Mouse (Mus musculus): ENCODE measurements around the gene Spen. TPM values are rescaled to one million over a fixed set of nuclear protein-coding genes. Genes with fewer than 3 reads are reported as not detected.
"Not testable (repeated sequence)": the region's sequence is repeated elsewhere in the genome, so short reads cannot be mapped to it uniquely, and the experiment has no call there.

Gene Spen
- polyA plus RNA-seq, 1 experiment = 101 TPM

DNA sequence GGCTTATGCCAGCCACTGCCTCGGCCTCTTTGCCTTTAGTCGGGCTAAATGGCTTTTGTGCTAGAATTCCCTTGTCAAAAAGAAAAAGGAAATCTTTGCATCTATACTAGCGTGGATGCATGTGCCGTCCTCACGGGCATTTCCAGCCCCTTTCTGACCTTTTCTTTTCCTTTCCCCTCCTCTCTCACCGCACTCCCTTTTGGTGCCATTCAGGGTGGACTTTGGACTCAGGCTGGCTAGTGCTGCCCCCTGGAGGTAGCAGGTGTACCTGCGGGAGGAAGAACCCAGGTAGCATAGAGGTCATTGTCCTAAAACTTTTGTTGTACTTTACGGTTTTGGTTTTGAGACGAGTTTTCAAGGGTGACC is 21.5 kb upstream of the Spen start:
- peak overlapping the region; percentile 95 for H3K4me3 ChIP-seq (replicated peaks)
- peaks cover 38% of the 10 kb centered on the region for H3K4me1 ChIP-seq
- peaks cover 2% of the 10 kb centered on the region for H3K36me3 ChIP-seq (replicated peaks; ENCODE audit: low read length)
- 0 out of 2 replicates have a peak, but pooled peaks cover 3% of the 10 kb centered on the region for H3K9me3 ChIP-seq
- H3K27me3 ChIP-seq (replicated peaks) = peaks cover 3% of the 10 kb centered on the region
- TF ChIP-seq FLI1 (IDR thresholded peaks at IDR 0.05; ENCODE audit: low read length) (no peak), GATA1 (IDR thresholded peaks at IDR 0.05; ENCODE audit: borderline replicate concordance, low read length) (no peak)

DNA sequence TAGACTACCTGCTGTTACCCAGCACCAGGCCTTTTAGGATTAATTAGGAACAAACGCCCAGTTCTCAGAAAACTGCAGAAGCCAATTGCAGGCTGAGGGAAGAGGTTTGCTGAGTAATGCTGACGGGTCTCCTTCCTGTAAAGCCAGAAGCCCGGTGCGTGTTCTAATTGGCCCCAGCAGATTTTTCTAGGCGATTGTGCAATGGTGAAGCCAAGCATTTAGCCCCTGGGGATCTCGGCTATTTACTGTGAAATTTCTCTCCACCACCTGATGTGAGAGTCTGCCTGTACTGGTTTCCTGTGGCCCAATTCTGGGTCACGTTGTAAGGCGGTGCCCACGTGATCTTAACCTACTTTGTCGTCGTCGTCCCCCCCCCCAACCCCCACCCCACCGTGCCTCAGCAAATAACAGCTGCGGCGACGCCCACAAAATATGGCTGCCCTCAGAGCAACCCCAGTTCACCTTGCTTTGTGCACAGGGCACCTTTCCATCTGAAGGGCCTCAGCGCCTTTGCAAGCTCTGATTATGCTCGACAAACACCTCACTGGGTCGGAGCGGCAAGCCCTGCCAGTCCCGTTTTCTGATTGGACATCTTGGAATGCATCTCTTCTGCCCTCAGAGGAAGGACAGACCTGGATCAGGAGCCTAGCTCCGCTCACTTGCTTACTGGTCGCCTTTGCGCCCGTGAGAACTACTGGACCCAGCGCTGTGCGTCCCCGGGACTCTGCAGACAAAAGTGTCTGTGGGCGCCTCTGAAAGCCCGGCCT is 20.9 kb upstream of the Spen start:
- peaks cover 2% of the 10 kb centered on the region for H3K36me3 ChIP-seq (replicated peaks; ENCODE audit: low read length)
- TF ChIP-seq GATA1 (IDR thresholded peaks at IDR 0.05; ENCODE audit: borderline replicate concordance, low read length) (no peak), FLI1 (IDR thresholded peaks at IDR 0.05; ENCODE audit: low read length) (no peak)
- H3K27me3 ChIP-seq (replicated peaks) = peaks cover 3% of the 10 kb centered on the region
- 0 out of 2 replicates have a peak, but pooled peaks cover 3% of the 10 kb centered on the region for H3K9me3 ChIP-seq
- H3K4me1 ChIP-seq = peaks cover 40% of the 10 kb centered on the region
- peak overlapping the region; percentile 95 for H3K4me3 ChIP-seq (replicated peaks)

DNA sequence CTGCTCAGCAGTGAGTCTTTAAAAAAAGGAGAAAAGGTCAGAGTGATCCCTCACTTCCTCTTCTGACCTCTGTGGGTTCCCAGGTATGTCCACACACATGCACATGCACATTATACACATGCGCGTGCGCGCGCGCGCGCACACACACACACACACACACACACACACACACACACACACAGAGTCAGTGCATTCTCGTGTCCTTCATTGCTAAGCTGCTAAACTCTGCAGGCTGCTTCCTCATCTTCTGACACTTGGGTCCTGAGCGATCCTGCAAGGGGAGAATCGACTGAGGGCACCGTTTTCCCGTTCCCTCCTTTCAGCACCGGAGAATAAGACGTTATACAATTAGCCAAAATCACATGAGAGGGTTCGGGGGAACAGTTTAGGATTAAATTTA is 20.3 kb upstream of the Spen start:
- peaks cover 3% of the 10 kb centered on the region for H3K27me3 ChIP-seq (replicated peaks)
- H3K4me1 ChIP-seq = peaks cover 40% of the 10 kb centered on the region
- no peak for TF ChIP-seq FLI1 (IDR thresholded peaks at IDR 0.05; ENCODE audit: low read length)
- peaks cover 2% of the 10 kb centered on the region for H3K36me3 ChIP-seq (replicated peaks; ENCODE audit: low read length)
- H3K4me3 ChIP-seq (replicated peaks) = peak overlapping the region; percentile 95
- 0 out of 2 replicates have a peak, but pooled peaks cover 3% of the 10 kb centered on the region for H3K9me3 ChIP-seq

DNA sequence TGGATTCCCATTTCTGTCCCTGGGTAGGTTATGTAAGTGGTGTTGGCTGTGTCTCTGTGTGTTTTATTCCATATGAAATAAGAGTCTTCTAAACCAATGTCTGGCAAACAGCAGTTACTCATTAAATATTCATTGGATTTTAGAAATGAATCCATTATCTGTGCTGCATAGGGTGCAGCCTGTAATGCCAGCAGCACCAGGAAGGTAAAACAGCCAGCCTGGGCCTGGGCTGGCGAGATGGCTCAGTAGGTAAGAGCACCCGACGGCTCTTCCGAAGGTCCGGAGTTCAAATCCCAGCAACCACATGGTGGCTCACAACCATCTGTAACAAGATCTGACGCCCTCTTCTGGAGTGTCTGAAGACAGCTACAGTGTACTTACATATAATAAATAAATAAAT is 17.8 kb upstream of the Spen start:
- not testable (repeated sequence) for H3K36me3 ChIP-seq (replicated peaks; ENCODE audit: low read length); H3K27me3 ChIP-seq (replicated peaks); H3K4me3 ChIP-seq (replicated peaks); H3K9me3 ChIP-seq
- H3K4me1 ChIP-seq = peaks cover 65% of the 10 kb centered on the region

DNA sequence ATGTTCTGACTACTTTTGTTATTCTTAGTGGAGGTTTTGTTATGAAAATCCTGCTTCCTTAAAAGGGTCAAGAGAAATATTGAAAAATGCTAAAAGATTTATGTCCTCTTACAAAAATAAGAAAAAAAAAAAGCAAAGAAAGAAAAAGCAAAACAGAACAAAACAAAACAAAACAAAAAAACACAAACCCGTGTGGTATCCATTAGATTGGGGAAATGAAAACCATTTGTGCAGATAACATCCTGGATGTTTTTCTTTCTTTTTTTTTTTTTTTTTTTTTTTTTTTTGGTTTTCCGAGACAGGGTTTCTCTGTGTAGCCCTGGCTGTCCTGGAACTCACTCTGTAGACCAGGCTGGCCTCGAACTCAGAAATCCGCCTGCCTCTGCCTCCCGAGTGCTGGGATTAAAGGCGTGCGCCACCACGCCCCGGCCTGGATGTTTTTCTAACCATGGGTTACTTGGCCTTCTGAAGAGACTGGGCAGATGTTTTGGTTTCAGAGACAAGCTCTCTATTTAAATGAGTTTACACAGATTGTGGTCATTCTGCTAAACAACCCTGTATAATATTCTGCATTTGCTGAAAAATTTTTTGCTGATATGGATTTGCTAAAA is 16.0 kb upstream of the Spen start:
- H3K4me3 ChIP-seq (replicated peaks); H3K36me3 ChIP-seq (replicated peaks; ENCODE audit: low read length): not testable (repeated sequence)
- peaks cover 61% of the 10 kb centered on the region for H3K4me1 ChIP-seq

DNA sequence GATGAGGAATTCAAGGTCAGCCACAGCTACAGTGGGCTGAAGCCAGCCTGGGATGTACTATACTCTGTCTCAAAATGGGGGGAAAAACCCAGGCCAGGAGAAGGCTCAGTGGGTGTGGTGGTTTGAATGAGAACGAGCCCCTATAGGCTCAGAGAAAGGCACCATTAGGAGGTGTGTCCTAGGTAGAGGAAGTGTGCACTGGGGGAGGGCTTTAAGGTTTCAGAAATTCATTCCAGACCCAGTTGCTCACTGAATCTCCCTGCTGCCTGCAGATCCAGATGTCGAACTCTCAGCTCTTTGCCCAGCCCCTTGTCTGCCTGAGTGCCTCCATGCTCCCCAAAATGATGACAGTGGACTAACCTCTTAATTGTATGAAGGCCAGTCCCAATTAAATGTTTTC is 14.1 kb upstream of the Spen start:
- 0 out of 2 replicates have a peak, but pooled peaks cover 2% of the 10 kb centered on the region for H3K9me3 ChIP-seq
- peaks cover 66% of the 10 kb centered on the region for H3K4me1 ChIP-seq
- H3K4me3 ChIP-seq (replicated peaks) = peak overlapping the region; percentile 56
- no peaks in the 10 kb centered on the region for H3K27me3 ChIP-seq (replicated peaks)
- H3K36me3 ChIP-seq (replicated peaks; ENCODE audit: low read length) = peaks cover 2% of the 10 kb centered on the region
- no peak for TF ChIP-seq FLI1 (IDR thresholded peaks at IDR 0.05; ENCODE audit: low read length)
- no peak for TF ChIP-seq GATA1 (IDR thresholded peaks at IDR 0.05; ENCODE audit: borderline replicate concordance, low read length)

More for the DNA sequence above, 16.0 kb upstream of the Spen start:
- not testable (repeated sequence) for H3K9me3 ChIP-seq; H3K27me3 ChIP-seq (replicated peaks)

DNA sequence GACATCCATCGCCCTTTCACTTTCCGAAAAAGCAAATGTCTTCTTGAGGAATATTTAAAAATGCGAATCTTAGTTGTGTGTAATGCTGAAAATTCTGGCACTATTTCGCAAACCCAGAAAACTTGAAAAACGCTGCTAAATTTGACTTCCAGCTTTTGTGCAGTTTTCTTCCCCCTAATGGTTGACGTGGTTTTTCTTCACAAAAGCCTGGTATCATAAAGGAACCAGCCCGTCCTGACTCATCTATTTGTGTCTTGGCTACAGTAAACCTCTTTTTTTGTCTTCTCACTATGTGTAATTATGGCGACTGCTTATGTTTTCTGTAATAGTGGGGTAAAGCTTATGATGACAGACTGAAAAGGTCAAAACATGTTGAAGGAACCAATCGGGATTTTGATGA is 8.9 kb upstream of the Spen start:
- H3K9me3 ChIP-seq = no peaks in the 10 kb centered on the region
- peak overlapping the region; percentile 95 for H3K4me3 ChIP-seq (replicated peaks)
- no peaks in the 10 kb centered on the region for H3K36me3 ChIP-seq (replicated peaks; ENCODE audit: low read length)
- no peaks in the 10 kb centered on the region for H3K27me3 ChIP-seq (replicated peaks)
- H3K4me1 ChIP-seq = peaks cover 49% of the 10 kb centered on the region
- TF ChIP-seq GATA1 (IDR thresholded peaks at IDR 0.05; ENCODE audit: borderline replicate concordance, low read length) = no peak
- no peak for TF ChIP-seq FLI1 (IDR thresholded peaks at IDR 0.05; ENCODE audit: low read length)

DNA sequence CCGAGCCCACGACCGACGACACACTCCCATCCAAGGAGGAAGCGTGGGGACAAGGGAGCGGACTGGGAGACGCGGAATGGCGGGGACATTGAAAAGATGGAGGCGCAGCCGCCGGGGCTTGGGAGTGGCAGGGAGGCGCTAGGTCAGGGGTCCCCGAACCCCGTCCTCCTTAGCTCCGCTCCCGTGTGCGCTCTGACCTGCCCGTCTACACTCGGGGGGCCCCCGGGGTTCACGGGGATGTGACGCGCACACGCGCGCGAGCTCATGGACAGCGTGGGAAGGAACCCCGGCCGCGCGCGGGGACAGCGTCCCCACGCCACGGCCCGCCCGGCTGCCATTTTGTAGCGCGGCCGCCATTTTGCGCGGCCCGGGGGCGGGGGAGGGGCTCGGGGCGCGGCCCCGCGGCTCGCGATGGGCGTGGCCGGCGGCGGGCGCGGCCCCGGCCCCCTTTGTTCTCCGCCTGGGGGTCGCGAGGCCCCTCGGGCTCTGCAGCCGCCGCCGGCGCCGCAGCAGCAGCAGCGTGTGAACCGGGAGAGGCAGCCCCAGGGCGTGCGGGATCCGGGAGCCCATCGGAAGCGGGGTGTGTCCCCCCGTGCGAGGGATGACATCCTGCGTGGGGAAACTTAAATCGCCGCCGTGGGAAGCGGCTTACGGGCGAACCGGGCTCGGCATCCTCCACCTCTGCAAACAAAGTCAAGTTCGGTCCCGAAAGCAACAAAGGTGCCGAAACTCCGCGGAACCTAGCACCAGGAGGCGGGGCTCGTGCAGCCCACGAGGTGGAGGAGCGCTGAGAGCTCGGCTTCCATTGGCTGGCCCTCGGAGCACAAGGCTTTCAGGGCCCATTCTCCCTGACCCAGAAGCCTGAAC is 8.2 kb upstream of the Spen start:
- TF ChIP-seq FLI1 (IDR thresholded peaks at IDR 0.05; ENCODE audit: low read length) (no peak), GATA1 (IDR thresholded peaks at IDR 0.05; ENCODE audit: borderline replicate concordance, low read length) (no peak)
- Histone ChIP-seq H3K36me3 (replicated peaks; ENCODE audit: low read length) (no peaks in the 10 kb centered on the region), H3K4me1 (peaks cover 46% of the 10 kb centered on the region), H3K9me3 (no peaks in the 10 kb centered on the region), H3K27me3 (replicated peaks) (no peaks in the 10 kb centered on the region), H3K4me3 (replicated peaks) (peak overlapping the region; percentile 95)

DNA sequence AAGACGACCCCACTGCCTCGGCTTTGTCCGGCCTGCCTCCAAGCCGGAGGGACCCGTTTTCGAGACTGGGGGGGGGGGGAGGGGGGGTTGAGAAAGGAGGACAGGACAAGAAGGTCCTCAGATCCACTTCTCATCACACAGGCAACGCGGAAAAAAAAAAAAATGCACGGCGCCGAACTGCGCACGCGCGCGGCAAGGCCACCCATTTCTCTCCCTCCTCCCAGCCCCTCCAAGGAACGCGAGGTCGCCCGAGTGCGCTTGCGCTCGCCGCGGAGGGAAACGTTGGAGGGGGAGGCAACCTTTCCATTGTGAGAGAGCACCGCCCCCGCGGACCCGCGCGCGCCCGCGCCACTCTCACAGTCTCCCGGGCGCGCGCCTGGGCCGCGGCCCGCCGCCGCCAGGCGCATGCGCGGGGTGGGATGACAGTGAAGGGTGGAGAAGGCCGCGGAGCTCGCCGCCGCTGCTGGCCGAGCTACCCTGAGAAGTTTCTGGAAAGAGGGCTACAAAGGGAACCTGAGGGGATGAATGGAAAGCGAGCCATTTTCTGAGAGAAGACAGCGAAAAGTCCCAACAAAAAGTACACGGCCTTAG is 7.4 kb upstream of the Spen start:
- no peaks in the 10 kb centered on the region for H3K9me3 ChIP-seq
- H3K36me3 ChIP-seq (replicated peaks; ENCODE audit: low read length) = no peaks in the 10 kb centered on the region
- no peaks in the 10 kb centered on the region for H3K27me3 ChIP-seq (replicated peaks)
- H3K4me3 ChIP-seq (replicated peaks) = peak overlapping the region; percentile 95
- TF ChIP-seq FLI1 (IDR thresholded peaks at IDR 0.05; ENCODE audit: low read length) (no peak), GATA1 (IDR thresholded peaks at IDR 0.05; ENCODE audit: borderline replicate concordance, low read length) (no peak)
- H3K4me1 ChIP-seq = peaks cover 43% of the 10 kb centered on the region
